Mouse (Mus musculus) liver, embryonic 11.5 days (tissue): ENCODE data around the gene 4933428G20Rik. TPM values are rescaled to one million over a fixed set of nuclear protein-coding genes. Genes with fewer than 3 reads are reported as not detected.

Source experiments
- ATAC-seq: fragments of 200-750 bp; cut with Nextera tagmentation; replicated peaks from 2 replicates; pipeline ENCODE4 v1.8.0; 2017; ENCODE audit warnings: moderate number of reproducible peaks, mild to moderate bottlenecking, moderate TSS enrichment, moderate library complexity; ENCODE audit not compliant: low FRiP score
- DNase-seq: peaks from one replicate; pipeline ENCODE4 v3.0.0-alpha.2; 2017; ENCODE audit warnings: low spot score
- H3K27ac ChIP-seq: fragments of 300-500 bp; sonication (generic); 2 replicates; pipeline ENCODE4 v1.5.1; 2014; ENCODE audit warnings: mild to moderate bottlenecking, low read depth, low read length, control low read depth
- H3K27me3 ChIP-seq: fragments of 300-500 bp; sonication (generic); replicated peaks from 2 replicates; pipeline ENCODE4 v1.6.1; 2014; ENCODE audit warnings: low read length, mixed read lengths; ENCODE audit not compliant: control insufficient read depth, insufficient read depth
- H3K36me3 ChIP-seq: fragments of 300-500 bp; sonication (generic); 2 replicates; pipeline ENCODE4 v1.6.1; 2014; ENCODE audit warnings: mild to moderate bottlenecking, low read length, moderate library complexity, mixed read lengths; ENCODE audit not compliant: control insufficient read depth, insufficient read depth
- H3K4me1 ChIP-seq: fragments of 300-500 bp; sonication (generic); replicated peaks from 2 replicates; pipeline ENCODE4 v1.6.1; 2014; ENCODE audit warnings: low read length, mixed read lengths; ENCODE audit not compliant: control insufficient read depth, insufficient read depth
- H3K4me2 ChIP-seq: fragments of 300-500 bp; sonication (generic); 2 replicates; pipeline ENCODE4 v1.6.1; 2014; ENCODE audit warnings: mild to moderate bottlenecking, control low read depth, moderate library complexity
- H3K4me3 ChIP-seq: fragments of 300-500 bp; sonication (generic); 2 replicates; pipeline ENCODE4 v1.5.1; 2014; ENCODE audit warnings: low read depth, low read length, control low read depth
- H3K9ac ChIP-seq: fragments of 300-500 bp; sonication (generic); 2 replicates; pipeline ENCODE4 v1.6.1; 2014; ENCODE audit warnings: low read depth, low read length, control low read depth
- H3K9me3 ChIP-seq: fragments of 300-500 bp; sonication (generic); 2 replicates; pipeline ENCODE4 v1.6.1; 2016; ENCODE audit warnings: low read length, inconsistent platforms, mixed read lengths; ENCODE audit not compliant: control insufficient read depth
- WGBS: fragments of 180-500 bp; shearing (Covaris S2); extraction: QIAGEN DNeasy Blood & Tissue Kit; methylation state at CpG from one replicate; pipeline ENCODE4 v1.1.7; 2014; 5-methylcytosine and 5-hydroxymethylcytosine counted together
- polyA plus RNA-seq: library from polyadenylated mRNA; unstranded; fragments of >200 nt; fragmentation: Nextera tagmentation; extraction: Ambion mirVana; gene quantifications from 2 replicates; pipeline ENCODE4 v1.2.1, GENCODE M21; 2014

Gene 4933428G20Rik
- polyA plus RNA-seq, 1 experiment from 2014 or later = 0.44 TPM

DNA sequence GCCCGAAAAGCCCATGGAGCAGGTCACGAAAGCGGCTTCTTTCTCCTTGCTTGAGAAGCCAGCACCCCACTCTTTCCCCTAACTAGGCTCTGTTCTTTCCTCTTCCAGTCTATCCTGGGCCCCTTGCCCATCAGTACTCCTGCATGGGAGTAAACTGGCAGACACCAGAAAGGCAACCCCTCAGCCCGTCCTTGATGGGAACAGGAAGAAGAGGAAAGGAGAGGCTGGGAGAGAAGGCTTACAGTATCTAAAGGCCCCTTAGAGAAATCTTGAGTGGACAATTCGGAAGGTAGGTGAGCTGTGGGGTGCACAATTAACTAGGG is 35.1 kb upstream of the 4933428G20Rik start:
- Histone ChIP-seq H3K9ac (no peak overlapping the region), H3K27ac (no peak overlapping the region), H3K9me3 (no peaks in the 10 kb centered on the region), H3K4me2 (no peak overlapping the region), H3K36me3 (no peaks in the 10 kb centered on the region), H3K27me3 (peaks cover 74% of the 10 kb centered on the region), H3K4me1 (peaks cover 30% of the 10 kb centered on the region), H3K4me3 (peak overlapping the region; percentile 32)
- WGBS = 16% methylated on average over 5 of the region's 5 CpGs
- DNase-seq (no peak), ATAC-seq (no peak)

DNA sequence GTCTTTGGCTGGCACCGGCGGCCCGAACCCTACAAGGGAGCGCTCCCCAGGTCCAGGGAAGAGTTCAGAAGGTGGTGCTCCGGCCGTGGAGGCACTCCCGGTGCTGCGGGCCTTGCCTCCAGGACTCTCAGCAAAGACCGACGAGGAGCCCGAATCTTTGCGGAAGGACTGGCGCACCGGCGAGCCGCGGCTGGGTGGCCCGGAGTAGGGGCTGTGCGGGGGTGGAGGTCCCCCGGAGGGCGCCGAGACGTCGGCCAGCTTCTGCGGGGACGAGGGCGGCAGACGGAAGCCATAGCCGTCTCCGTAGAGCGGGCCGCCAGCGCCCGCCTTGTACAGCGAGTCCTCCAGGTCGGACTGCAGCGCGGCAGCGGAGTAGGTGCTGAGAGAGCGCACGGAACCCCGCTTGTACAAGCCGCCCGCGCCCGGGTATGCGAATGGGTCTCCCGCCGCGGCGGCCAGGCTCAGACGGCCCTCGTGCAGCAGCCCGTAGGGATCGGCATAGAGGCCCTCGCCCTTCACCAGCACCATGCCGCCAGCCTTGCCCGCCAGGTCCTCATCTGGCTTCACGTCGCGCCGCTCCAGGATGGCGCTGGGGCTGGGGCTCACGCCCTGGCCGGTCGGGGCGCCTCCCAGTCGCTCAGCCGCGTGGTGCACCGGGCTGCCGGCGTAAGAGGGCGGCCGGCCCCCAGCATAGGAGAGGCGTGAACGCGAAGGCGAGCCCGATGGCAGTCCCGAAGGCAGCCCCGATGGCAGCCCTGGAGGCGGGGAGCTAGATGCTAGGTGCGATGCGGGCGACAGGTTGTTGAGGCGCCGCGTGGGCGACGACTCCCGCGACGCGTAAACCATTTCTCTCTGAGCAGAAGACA is 34.5 kb upstream of the 4933428G20Rik start:
- Histone ChIP-seq H3K9me3 (no peaks in the 10 kb centered on the region), H3K9ac (no peak overlapping the region), H3K36me3 (no peaks in the 10 kb centered on the region), H3K4me2 (peak overlapping the region; percentile 49), H3K4me1 (peaks cover 30% of the 10 kb centered on the region), H3K27ac (no peak overlapping the region), H3K27me3 (peaks cover 74% of the 10 kb centered on the region), H3K4me3 (peak overlapping the region; percentile 32)
- no peak for ATAC-seq
- WGBS = 2% methylated on average over 95 of the region's 95 CpGs
- DNase-seq = no peak

DNA sequence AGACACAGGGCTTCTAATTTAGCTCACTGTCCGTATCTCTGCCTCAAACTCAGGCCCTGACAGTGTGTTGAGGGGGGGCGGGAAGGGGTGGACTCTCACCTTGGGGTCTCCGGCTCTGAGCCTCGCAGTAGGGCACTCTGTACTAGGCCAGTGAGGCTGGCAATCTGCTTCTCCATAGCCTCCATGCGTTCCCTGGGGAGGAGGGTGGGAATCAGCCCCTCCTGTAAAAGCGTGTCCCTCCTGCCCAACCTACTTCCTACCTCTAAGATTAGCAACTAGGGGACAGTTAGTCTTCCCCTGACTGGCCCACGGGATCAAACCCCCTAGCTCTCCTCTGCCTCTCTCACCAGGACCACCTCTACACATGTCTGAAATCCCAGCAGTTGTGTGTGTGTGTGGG is 33.5 kb upstream of the 4933428G20Rik start:
- Histone ChIP-seq H3K4me3 (no peak overlapping the region), H3K27me3 (peaks cover 70% of the 10 kb centered on the region), H3K27ac (no peak overlapping the region), H3K36me3 (no peaks in the 10 kb centered on the region), H3K4me2 (no peak overlapping the region), H3K9me3 (no peaks in the 10 kb centered on the region), H3K4me1 (peaks cover 30% of the 10 kb centered on the region), H3K9ac (no peak overlapping the region)
- 17% methylated on average over 7 of the region's 7 CpGs for WGBS
- DNase-seq (no peak), ATAC-seq (no peak)

DNA sequence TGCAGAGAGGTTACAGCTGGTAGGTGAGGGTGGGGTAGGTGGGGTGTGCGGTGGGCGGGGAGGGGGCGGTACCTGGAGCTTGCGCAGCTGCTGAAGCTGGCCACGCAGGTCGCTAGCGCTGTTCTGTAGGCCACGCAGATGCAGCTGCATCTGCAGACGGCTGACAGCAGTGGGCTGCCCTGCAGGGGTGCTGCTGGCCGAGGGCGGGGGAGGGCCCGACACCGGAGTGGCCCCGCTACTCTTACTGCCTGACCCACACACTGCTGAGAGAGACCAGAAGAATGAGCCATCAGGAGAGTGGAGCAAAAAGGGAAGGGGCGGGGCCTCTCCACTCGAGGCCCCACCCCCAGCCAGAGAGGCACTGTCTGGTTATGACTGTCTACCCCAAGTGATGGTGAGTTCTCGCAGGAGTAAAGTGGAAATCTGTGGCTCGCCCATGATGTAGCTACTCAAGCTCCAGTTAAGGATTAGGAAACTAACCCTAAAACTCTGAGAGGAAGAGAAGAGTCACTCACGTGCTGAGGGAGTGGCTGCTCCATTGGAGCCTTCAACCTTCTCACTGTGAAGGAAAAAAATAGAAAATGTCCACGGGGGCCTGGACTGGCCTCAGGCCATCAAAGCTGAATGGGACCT is 32.9 kb upstream of the 4933428G20Rik start:
- H3K4me1 ChIP-seq = peaks cover 30% of the 10 kb centered on the region
- no peaks in the 10 kb centered on the region for H3K9me3 ChIP-seq
- ATAC-seq (no peak; the same call in 1 of the 2 replicates), DNase-seq (no peak)
- no peak overlapping the region for H3K27ac ChIP-seq
- no peaks in the 10 kb centered on the region for H3K36me3 ChIP-seq
- H3K4me3 ChIP-seq = peak overlapping the region; percentile 13; the same call in 1 of the 2 replicates
- WGBS = 6% methylated on average over 20 of the region's 20 CpGs
- peaks cover 69% of the 10 kb centered on the region for H3K27me3 ChIP-seq
- H3K4me2 ChIP-seq = peak overlapping the region; percentile 82
- H3K9ac ChIP-seq = no peak overlapping the region

DNA sequence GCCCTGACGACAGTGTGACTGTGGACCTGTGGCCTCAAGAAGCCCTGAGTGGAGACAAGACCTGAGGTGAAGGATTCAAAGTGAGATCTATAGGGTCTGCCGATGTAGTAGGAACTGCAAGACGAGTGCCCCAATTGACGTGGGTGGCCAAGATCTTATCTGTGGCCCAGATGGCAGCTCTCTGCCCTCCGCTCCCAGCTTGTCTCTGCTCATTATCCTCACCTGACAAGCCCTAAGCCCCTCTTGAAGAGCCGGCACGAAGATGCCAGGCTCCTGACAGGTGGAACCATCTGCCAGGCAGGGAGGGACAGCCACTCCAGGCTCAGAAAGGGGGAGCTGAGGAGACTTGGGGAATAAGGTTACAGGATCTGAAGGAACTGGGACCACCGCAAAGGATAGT is 32.2 kb upstream of the 4933428G20Rik start:
- Histone ChIP-seq H3K4me3 (peak overlapping the region; percentile 53), H3K36me3 (no peaks in the 10 kb centered on the region), H3K27me3 (peaks cover 62% of the 10 kb centered on the region), H3K9ac (no peak overlapping the region), H3K27ac (no peak overlapping the region), H3K4me1 (peaks cover 29% of the 10 kb centered on the region), H3K9me3 (no peaks in the 10 kb centered on the region), H3K4me2 (peak overlapping the region; percentile 82)
- DNase-seq = no peak
- 15% methylated on average over 8 of the region's 8 CpGs for WGBS
- no peak for ATAC-seq

DNA sequence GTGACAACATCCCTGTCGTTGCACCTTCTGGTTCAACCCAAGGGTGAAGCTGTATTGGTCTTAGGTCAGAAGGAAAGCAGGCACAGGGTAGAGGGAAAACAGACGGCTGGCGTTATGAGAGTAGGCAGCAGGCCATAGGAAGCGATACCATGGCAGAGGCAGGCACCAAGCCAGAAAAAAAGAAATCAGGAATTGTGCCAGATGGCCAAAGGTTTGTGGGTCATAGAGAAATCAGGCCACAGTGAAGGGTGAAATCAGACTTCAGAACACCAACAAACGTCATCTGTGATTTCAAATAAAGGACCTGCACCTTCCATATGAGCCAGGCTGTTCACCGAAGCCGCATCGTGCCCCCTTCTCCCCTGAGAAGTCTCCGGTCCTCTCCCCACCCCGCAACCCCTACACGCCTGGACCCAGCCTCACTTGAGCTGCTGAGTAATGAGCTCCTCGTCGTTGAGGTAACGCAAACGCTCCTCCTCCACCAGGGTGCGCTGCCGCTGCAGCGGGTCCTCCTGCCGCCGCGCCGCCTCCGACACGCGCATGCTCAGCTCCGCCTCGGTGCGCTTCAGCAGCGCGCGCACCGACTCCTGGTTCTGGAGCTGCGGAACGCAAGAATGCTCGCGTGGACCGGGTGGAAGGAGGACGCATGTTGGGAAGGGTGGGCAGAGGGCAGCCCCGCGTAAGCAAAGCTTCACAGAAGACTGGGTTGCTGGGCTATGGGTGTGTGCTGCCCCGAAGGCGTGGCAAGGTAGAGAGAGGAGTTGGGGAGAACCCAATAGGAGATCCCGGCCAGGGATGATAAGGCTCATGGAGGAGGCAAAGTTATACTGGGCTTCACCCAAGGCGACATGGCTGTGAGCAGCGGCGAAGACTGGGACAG is 31.5 kb upstream of the 4933428G20Rik start:
- Histone ChIP-seq H3K27ac (no peak overlapping the region), H3K9ac (peak overlapping the region; percentile 5; the same call in 1 of the 2 replicates), H3K9me3 (no peaks in the 10 kb centered on the region), H3K27me3 (peaks cover 55% of the 10 kb centered on the region), H3K36me3 (no peaks in the 10 kb centered on the region), H3K4me2 (peak overlapping the region; percentile 82), H3K4me3 (peak overlapping the region; percentile 53), H3K4me1 (peaks cover 21% of the 10 kb centered on the region)
- DNase-seq (peak; percentile 85), ATAC-seq (peak; percentile 76)
- WGBS = 6% methylated on average over 46 of the region's 46 CpGs

DNA sequence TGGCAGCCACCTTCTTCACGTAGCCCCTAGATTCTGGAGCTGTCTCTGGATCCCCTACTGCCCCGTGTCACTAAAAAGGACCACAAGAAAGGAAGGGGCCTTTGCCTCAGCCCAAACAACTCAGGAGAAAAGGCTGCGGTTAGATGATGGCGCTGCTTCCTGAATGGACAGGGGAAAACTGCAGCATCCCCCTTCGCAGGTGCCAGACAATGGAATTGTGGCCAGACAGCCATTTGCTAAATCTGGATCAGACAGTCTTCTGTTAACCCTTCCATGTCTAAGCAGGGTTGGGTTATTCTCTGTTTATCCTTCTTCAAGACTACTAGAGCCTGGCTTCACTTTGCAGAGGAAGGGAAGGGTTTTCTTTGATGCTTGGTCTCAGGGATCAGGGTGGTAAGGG is 30.8 kb upstream of the 4933428G20Rik start:
- H3K36me3 ChIP-seq = no peaks in the 10 kb centered on the region
- no peak overlapping the region for H3K4me3 ChIP-seq
- peaks cover 54% of the 10 kb centered on the region for H3K27me3 ChIP-seq
- 53% methylated on average over 5 of the region's 5 CpGs for WGBS
- H3K4me1 ChIP-seq = peaks cover 18% of the 10 kb centered on the region
- no peak overlapping the region for H3K4me2 ChIP-seq
- no peak for DNase-seq
- ATAC-seq = no peak
- H3K27ac ChIP-seq = no peak overlapping the region
- no peak overlapping the region for H3K9ac ChIP-seq
- H3K9me3 ChIP-seq = no peaks in the 10 kb centered on the region

DNA sequence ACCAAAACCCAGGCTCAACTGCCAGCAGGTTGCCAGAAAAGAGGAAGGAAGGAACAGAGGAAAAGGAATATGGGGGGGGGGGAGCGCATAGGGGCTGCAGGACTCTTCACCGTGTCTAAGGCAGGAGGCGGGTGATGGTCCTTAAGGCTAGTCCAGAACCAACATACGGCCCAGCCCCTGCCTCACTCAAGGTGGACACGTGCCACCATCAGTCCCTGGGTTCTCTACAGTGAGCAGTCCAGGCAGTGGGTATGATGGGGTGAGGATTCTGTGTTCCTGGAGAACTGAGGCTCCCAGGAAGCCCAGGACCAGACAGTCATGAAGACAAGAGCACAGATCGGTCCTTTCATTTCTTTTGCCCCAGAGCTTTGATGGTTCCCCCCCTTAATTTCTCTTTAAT is 29.9 kb upstream of the 4933428G20Rik start:
- no peak overlapping the region for H3K27ac ChIP-seq
- H3K36me3 ChIP-seq = no peaks in the 10 kb centered on the region
- no peaks in the 10 kb centered on the region for H3K9me3 ChIP-seq
- ATAC-seq (no peak), DNase-seq (no peak)
- no peak overlapping the region for H3K4me3 ChIP-seq
- H3K4me2 ChIP-seq = no peak overlapping the region
- peaks cover 47% of the 10 kb centered on the region for H3K27me3 ChIP-seq
- H3K9ac ChIP-seq = no peak overlapping the region
- peaks cover 18% of the 10 kb centered on the region for H3K4me1 ChIP-seq
- WGBS = 73% methylated on average over 6 of the region's 6 CpGs
